Mouse (Mus musculus): ENCODE measurements around the gene 4933427D14Rik. TPM values are rescaled to one million over a fixed set of nuclear protein-coding genes. Genes with fewer than 3 reads are reported as not detected.
A peak's percentile ranks its signal among the peaks of the same experiment; 100 is the strongest.

4933427D14Rik gene
- polyA plus RNA-seq, 2 experiments, result 11.1 to 19.2 TPM

- Histone ChIP-seq H3K9ac (ENCODE audit: low read depth, low read length, severe bottlenecking) (peak within 1 kb of the TSS; percentile 69), H3K27me3 (ENCODE audit: control insufficient read depth, insufficient read depth, low read length) (no peaks in the 10 kb centered on the region), H3K4me1 (ENCODE audit: control insufficient read depth, insufficient read depth, low read length) (peaks cover 4% of the 10 kb centered on the region; the same call in 1 of the 2 replicates), H3K9me3 (ENCODE audit: control insufficient read depth, low read length) (no peaks in the 10 kb centered on the region), H3K27ac (replicated peaks; ENCODE audit: low read depth, low read length) (peak within 1 kb of the TSS; percentile 65), H3K4me3 (replicated peaks; ENCODE audit: low read length) (peak within 1 kb of the TSS; percentile 83), H3K4me2 (replicated peaks; ENCODE audit: low read depth, low read length, severe bottlenecking) (peak within 1 kb of the TSS; percentile 87), H3K36me3 (ENCODE audit: control insufficient read depth, insufficient read depth, low read length) (peaks cover 24% of the 10 kb centered on the region)
- whole genome bisulfite sequencing, result 3% methylated on average over 29 of the region's 29 CpGs
- 0 out of 2 replicates have a peak, but pooled peaks have one; percentile 16 for TF ChIP-seq POLR2A (IDR thresholded peaks at IDR 0.05; ENCODE audit: borderline replicate concordance, extremely low read depth, insufficient read depth, insufficient read length)
- DNase-seq (ENCODE audit: low spot score) (peak; percentile 60), ATAC-seq (ENCODE audit: low FRiP score, low read depth) (peak; percentile 67)
Observed at GRCm38 (mm10) chr11:72215410-72215797, 8.1 kb upstream of the 4933427D14Rik start, which contains the start of gene Med31. Gene Med31, minus strand, starts transcription at chr11:72215592.

- ATAC-seq (ENCODE audit: low FRiP score, low read depth) (peak; percentile 97), DNase-seq (ENCODE audit: low spot score) (peak; percentile 97)
- TF ChIP-seq POLR2A (IDR thresholded peaks at IDR 0.05; ENCODE audit: borderline replicate concordance, extremely low read depth, insufficient read depth, insufficient read length), result 0 out of 2 replicates have a peak, but pooled peaks have one; percentile 25
- Histone ChIP-seq H3K9me3 (ENCODE audit: control insufficient read depth, low read length) (no peaks in the 10 kb centered on the region), H3K36me3 (ENCODE audit: control insufficient read depth, insufficient read depth, low read length) (peaks cover 29% of the 10 kb centered on the region), H3K4me3 (replicated peaks; ENCODE audit: low read length) (peak overlapping the region; percentile 83), H3K9ac (ENCODE audit: low read depth, low read length, severe bottlenecking) (peak overlapping the region; percentile 69), H3K27me3 (ENCODE audit: control insufficient read depth, insufficient read depth, low read length) (no peaks in the 10 kb centered on the region), H3K27ac (replicated peaks; ENCODE audit: low read depth, low read length) (peak overlapping the region; percentile 65), H3K4me2 (replicated peaks; ENCODE audit: low read depth, low read length, severe bottlenecking) (peak overlapping the region; percentile 87), H3K4me1 (ENCODE audit: control insufficient read depth, insufficient read depth, low read length) (peaks cover 4% of the 10 kb centered on the region; the same call in 1 of the 2 replicates)
- WGBS, result 1% methylated on average over 51 of the region's 51 CpGs
Observed at GRCm38 (mm10) chr11:72214591-72215409, 7.5 kb upstream of the 4933427D14Rik start.

GRCm38 (mm10) chr11:72207834-72208377 lies 647 bp upstream of the 4933427D14Rik start:
- H3K4me1 ChIP-seq (ENCODE audit: control insufficient read depth, insufficient read depth, low read length), result peaks cover 12% of the 10 kb centered on the region
- TF ChIP-seq POLR2A (IDR thresholded peaks at IDR 0.05; ENCODE audit: borderline replicate concordance, extremely low read depth, insufficient read depth, insufficient read length), result no peak
- WGBS, result 13% methylated on average over 17 of the region's 17 CpGs
- H3K9me3 ChIP-seq (ENCODE audit: control insufficient read depth, low read length), result no peaks in the 10 kb centered on the region
- no peak for ATAC-seq (ENCODE audit: low FRiP score, low read depth)
- peak overlapping the region; percentile 88 for H3K4me2 ChIP-seq (replicated peaks; ENCODE audit: low read depth, low read length, severe bottlenecking)
- H3K36me3 ChIP-seq (ENCODE audit: control insufficient read depth, insufficient read depth, low read length), result peaks cover 34% of the 10 kb centered on the region
- no peaks in the 10 kb centered on the region for H3K27me3 ChIP-seq (ENCODE audit: control insufficient read depth, insufficient read depth, low read length)
- peak overlapping the region; percentile 80 for H3K4me3 ChIP-seq (replicated peaks; ENCODE audit: low read length)
- peak overlapping the region; percentile 73; the same call in 1 of the 2 replicates for H3K27ac ChIP-seq (replicated peaks; ENCODE audit: low read depth, low read length)
- H3K9ac ChIP-seq (ENCODE audit: low read depth, low read length, severe bottlenecking), result peak overlapping the region; percentile 74
- DNase-seq (ENCODE audit: low spot score), result no peak

GRCm38 (mm10) chr11:72206341-72207203 lies 687 bp downstream of the 4933427D14Rik start, which contains the start of gene Gm43951:
Gene Gm43951, minus strand, starts transcription at chr11:72206840.
- Histone ChIP-seq H3K9ac (ENCODE audit: low read depth, low read length, severe bottlenecking) (peak within 1 kb of the TSS; percentile 74), H3K4me1 (ENCODE audit: control insufficient read depth, insufficient read depth, low read length) (peaks cover 12% of the 10 kb centered on the region), H3K27ac (replicated peaks; ENCODE audit: low read depth, low read length) (peak within 1 kb of the TSS; percentile 73), H3K4me2 (replicated peaks; ENCODE audit: low read depth, low read length, severe bottlenecking) (peak within 1 kb of the TSS; percentile 88), H3K9me3 (ENCODE audit: control insufficient read depth, low read length) (no peaks in the 10 kb centered on the region), H3K4me3 (replicated peaks; ENCODE audit: low read length) (peak within 1 kb of the TSS; percentile 80), H3K36me3 (ENCODE audit: control insufficient read depth, insufficient read depth, low read length) (peaks cover 25% of the 10 kb centered on the region), H3K27me3 (ENCODE audit: control insufficient read depth, insufficient read depth, low read length) (no peaks in the 10 kb centered on the region)
- 4% methylated on average over 43 of the region's 43 CpGs for WGBS
- ATAC-seq (ENCODE audit: low FRiP score, low read depth), result peak; percentile 13; the same call in 1 of the 2 replicates
- no peak for DNase-seq (ENCODE audit: low spot score)
- 0 out of 2 replicates have a peak, but pooled peaks have one; percentile 24 for TF ChIP-seq POLR2A (IDR thresholded peaks at IDR 0.05; ENCODE audit: borderline replicate concordance, extremely low read depth, insufficient read depth, insufficient read length)
